In the genomic region with DNA sequence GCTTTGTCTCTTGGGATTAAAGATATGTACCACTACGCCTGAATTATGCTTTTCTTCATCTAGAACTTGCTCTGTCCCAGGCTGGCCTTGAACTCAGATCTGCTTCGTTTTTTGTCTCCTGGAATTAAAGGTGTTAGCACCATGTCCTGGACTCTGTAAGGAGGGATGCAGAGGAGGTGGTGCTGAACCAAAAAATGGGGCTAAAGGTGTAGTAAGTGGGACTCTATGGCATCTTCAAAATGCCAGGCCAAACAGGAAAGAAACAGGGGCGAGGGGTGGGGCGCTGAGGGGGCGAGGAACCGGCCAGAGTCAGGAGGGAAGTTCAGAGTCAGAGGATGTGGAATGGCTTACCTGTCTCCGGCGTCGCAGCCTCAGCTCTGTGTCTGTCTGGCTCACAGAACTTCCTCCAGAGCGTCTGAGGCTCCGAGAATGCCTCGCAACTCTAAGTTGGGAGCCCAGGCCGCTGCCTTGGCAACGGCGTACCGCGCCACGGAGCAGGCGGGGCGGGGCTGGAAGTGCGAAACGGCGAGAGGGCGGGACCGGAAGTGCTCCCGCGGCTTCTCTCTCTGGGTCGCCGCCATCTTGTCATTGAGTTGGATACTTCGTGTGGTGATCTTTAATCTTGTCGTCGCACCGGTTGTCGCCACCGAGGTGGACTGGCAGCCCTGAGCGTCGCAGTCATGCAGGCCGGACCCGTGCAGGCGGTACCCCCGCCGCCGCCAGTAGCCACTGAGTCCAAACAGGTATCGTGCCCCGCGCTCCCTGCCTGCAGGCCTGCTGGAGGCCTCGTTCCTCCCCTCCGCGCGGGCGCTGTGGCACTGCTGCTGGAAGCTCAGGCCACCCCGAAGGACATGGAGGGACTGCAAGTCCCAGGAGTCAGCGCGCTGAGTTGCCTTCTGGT, we compare ENCODE assay signal across 8 mouse cellular contexts. TPM values are rescaled to one million over a fixed set of nuclear protein-coding genes. Genes with fewer than 3 reads are reported as not detected.
DNase-seq lines count a peak whose midpoint lies in the region; ATAC-seq lines count a peak whose summit lies in the region.

A gene (minus strand): TSS at position 486 of the 901 bp plus-strand sequence.
A gene (plus strand): TSS at position 543 of the 901 bp plus-strand sequence.

- intact Hi-C loops in gastrocnemius, postnatal 14 days (cut with DNase I; ENCODE audit: low total_unique reads), result no loop called here
- intact Hi-C loops in left cerebral cortex, postnatal 10 days (cut with DNase I), result loop anchor here (2.0 kb wide), 2 partner anchors 25 to 59 kb away; a partner anchor contains a TSS

- peak; percentile 91 for DNase-seq in adipocyte (ENCODE audit: low spot score)
- peak; percentile 97 for DNase-seq in embryo, embryonic 10 days (ENCODE audit: low spot score)
- DNase-seq in gastrocnemius, postnatal 14 days, result peak; percentile 95
- peak; percentile 90 to 97 for DNase-seq in left cerebral cortex, postnatal 10 days (ENCODE audit: extremely low spot score in 1 of 2, low spot score in 2 of 2)
- DNase-seq in right cerebral cortex, postnatal 25 days, result peak; percentile 95
- peak; percentile 88 to 92 for DNase-seq in urinary bladder, postnatal 4 days (ENCODE audit: low spot score in 2 of 2)

- ATAC-seq in inflammation-experienced regulatory T-cells, adult 6 months, result peak; percentile 96
- peak; percentile 93 for ATAC-seq in megakaryocyte-erythroid progenitor cell, adult 5-6 weeks (replicated peaks; ENCODE audit: low FRiP score, low TSS enrichment, poor library complexity, severe bottlenecking)

RNA-seq across cellular contexts. Expression of the first gene that starts in this region (rescaled TPM):
- total RNA-seq in gastrocnemius, postnatal 14 days (2021), result 1 to 10 TPM; 3.3 to 5.6 TPM
- polyA plus RNA-seq in inflammation-experienced regulatory T-cells, adult 6 months (2017; shearing (Covaris generic)), result 1 to 10 TPM; 1.5 to 2.9 (median 2.9) TPM
- total RNA-seq in left cerebral cortex, postnatal 10 days (2021), result 10 to 100 TPM; 13.8 to 15.5 TPM
- total RNA-seq in megakaryocyte-erythroid progenitor cell, adult 5-6 weeks (2014; fragmentation: Nextera tagmentation), result 0.48 and 2.6 TPM in 2 replicates
- total RNA-seq in megakaryocyte-erythroid progenitor cell, adult 5-6 weeks (2017), result 0.80 and 2.9 TPM in 2 replicates

RNA-seq across cellular contexts. Expression of the second gene that starts in this region (rescaled TPM):
- total RNA-seq in gastrocnemius, postnatal 14 days (2021), result 10 to 100 TPM; 17.1 to 22.8 TPM
- 10 to 100 TPM; 54.2 to 71.2 (median 66.6) TPM for polyA plus RNA-seq in inflammation-experienced regulatory T-cells, adult 6 months (2017; shearing (Covaris generic))
- 10 to 100 TPM; 73.9 to 75.1 TPM for total RNA-seq in left cerebral cortex, postnatal 10 days (2021)
- total RNA-seq in megakaryocyte-erythroid progenitor cell, adult 5-6 weeks (2014; fragmentation: Nextera tagmentation), result 74.9 and 93.2 TPM in 2 replicates
- total RNA-seq in megakaryocyte-erythroid progenitor cell, adult 5-6 weeks (2017), result 42.5 and 64.9 TPM in 2 replicates

Comparison
In these comparisons a context has a peak if more than half of its experiments do, and no peak if none do; other contexts are left out.
1. Peak in every context shown above with its lines: DNase-seq and ATAC-seq.